Comparison of ENCODE assay signal across 10 mouse cellular contexts in the genomic region with DNA sequence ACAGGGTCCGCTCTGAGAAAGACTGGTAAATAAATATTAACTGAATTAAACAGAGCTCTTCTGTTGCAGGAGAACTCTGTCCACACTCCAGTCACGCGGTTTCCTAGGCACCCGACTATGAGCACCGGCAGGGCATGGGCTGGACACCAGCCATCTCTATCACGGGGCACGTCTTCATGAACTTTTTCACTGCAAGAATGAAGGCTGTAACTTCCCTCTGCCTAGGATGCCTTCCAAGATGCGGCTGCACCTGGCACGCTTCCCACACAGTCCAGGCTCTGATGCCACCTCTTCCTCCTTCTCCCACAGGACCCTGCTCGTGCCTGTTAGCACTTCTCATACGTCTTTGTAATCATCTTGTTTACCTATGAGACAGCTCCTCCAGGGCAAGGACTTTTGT. TPM values are rescaled to one million over a fixed set of nuclear protein-coding genes. Genes with fewer than 3 reads are reported as not detected.
DNase-seq lines count a peak whose midpoint lies in the region; ATAC-seq and TF ChIP-seq lines count a peak whose summit lies in the region.
"Had no signal": no experiment of that assay in that cellular context is flagged by ENCODE, and none has a peak within 500 bp of the region (broad histone marks: within the 10 kb centered on the region; RNA-seq: fewer than 3 reads in every experiment).

No protein-coding gene starts in this region.

- ATAC-seq in hindbrain, embryonic 12.5 days (ENCODE audit: low FRiP score): peak; percentile 29; the same call in 1 of the 2 replicates
- no peak for ATAC-seq in hindbrain, embryonic 11.5 days (ENCODE audit: low FRiP score)
- peak; percentile 42 for ATAC-seq in granulocyte monocyte progenitor cell, adult 5-6 weeks (replicated peaks; ENCODE audit: poor library complexity, severe bottlenecking)
- 0 out of 2 replicates have a peak, but pooled peaks have one; percentile 41 for ATAC-seq in midbrain, postnatal 0 days (ENCODE audit: low FRiP score)

- H3K9me3 ChIP-seq in hindbrain, embryonic 12.5 days (replicated peaks): no peaks in the 10 kb centered on the region
- H3K9me3 ChIP-seq in hindbrain, embryonic 11.5 days (ENCODE audit: control insufficient read depth, low read length): no peaks in the 10 kb centered on the region
- no peaks in the 10 kb centered on the region for H3K9me3 ChIP-seq in midbrain, postnatal 0 days (ENCODE audit: low read length)

- no peak for DNase-seq in hindbrain, embryonic 11.5 days (ENCODE audit: low spot score)
- peak; percentile 67 for DNase-seq in adrenal gland, adult 2 months
- DNase-seq in kidney, adult 2 months: peak; percentile 98
- peak; percentile 57 for DNase-seq in midbrain, postnatal 0 days (ENCODE audit: low spot score)
- no peak for DNase-seq in spleen, postnatal 4 days (ENCODE audit: low spot score in 2 of 2)
- DNase-seq in embryo, embryonic 10 days (ENCODE audit: low spot score): no peak

- no peaks in the 10 kb centered on the region for H3K27me3 ChIP-seq in hindbrain, embryonic 12.5 days
- H3K27me3 ChIP-seq in hindbrain, embryonic 11.5 days (ENCODE audit: control insufficient read depth, insufficient read depth, low read length): no peaks in the 10 kb centered on the region
- no peaks in the 10 kb centered on the region for H3K27me3 ChIP-seq in kidney, adult 2 months (replicated peaks; ENCODE audit: control insufficient read depth, insufficient read depth, low read length)
- H3K27me3 ChIP-seq in midbrain, postnatal 0 days (ENCODE audit: insufficient read depth, low read length): no peaks in the 10 kb centered on the region

- H3K4me2 ChIP-seq in hindbrain, embryonic 12.5 days (replicated peaks): no peak overlapping the region
- no peak overlapping the region for H3K4me2 ChIP-seq in hindbrain, embryonic 11.5 days (replicated peaks; ENCODE audit: low read depth, low read length)
- no peak overlapping the region for H3K4me2 ChIP-seq in midbrain, postnatal 0 days (ENCODE audit: low read depth, low read length, poor library complexity, severe bottlenecking)

- 70% methylated on average over 11 of the region's 11 CpGs for WGBS in hindbrain, embryonic 12.5 days
- WGBS in hindbrain, embryonic 11.5 days: 86% methylated on average over 11 of the region's 11 CpGs
- WGBS in kidney, adult 2 months: 18% methylated on average over 11 of the region's 11 CpGs
- 51% methylated on average over 11 of the region's 11 CpGs for WGBS in midbrain, postnatal 0 days

- H3K36me3 ChIP-seq in hindbrain, embryonic 12.5 days: no peaks in the 10 kb centered on the region
- no peaks in the 10 kb centered on the region for H3K36me3 ChIP-seq in hindbrain, embryonic 11.5 days (ENCODE audit: control insufficient read depth, insufficient read depth, low read length)
- H3K36me3 ChIP-seq in kidney, adult 2 months (ENCODE audit: control insufficient read depth, insufficient read depth, low read length): no peaks in the 10 kb centered on the region
- no peaks in the 10 kb centered on the region for H3K36me3 ChIP-seq in midbrain, postnatal 0 days (ENCODE audit: insufficient read depth, low read length)

- TF ChIP-seq POLR2A in kidney, adult 2 months (IDR thresholded peaks at IDR 0.05; ENCODE audit: low read depth, low read length): peak; percentile 15

- no peak for TF ChIP-seq CTCF in kidney, adult 2 months (conservative IDR thresholded peaks at IDR 0.05; ENCODE audit: insufficient read depth, insufficient read length, low read depth, low read length)
- no peak for TF ChIP-seq CTCF in midbrain, postnatal 0 days (IDR thresholded peaks at IDR 0.05)

- H3K4me3 ChIP-seq in hindbrain, embryonic 12.5 days: no peak overlapping the region
- H3K4me3 ChIP-seq in hindbrain, embryonic 11.5 days (ENCODE audit: low read depth, low read length): no peak overlapping the region
- no peak overlapping the region for H3K4me3 ChIP-seq in kidney, adult 2 months (ENCODE audit: insufficient read depth, low read depth, low read length)
- no peak overlapping the region for H3K4me3 ChIP-seq in midbrain, postnatal 0 days (ENCODE audit: low read depth, low read length)
- H3K4me3 ChIP-seq: erythroblast, embryonic 14.5 days; megakaryocyte, embryonic 14.5 days had no signal

- H3K4me1 ChIP-seq in hindbrain, embryonic 12.5 days: peaks cover 37% of the 10 kb centered on the region
- H3K4me1 ChIP-seq in hindbrain, embryonic 11.5 days (replicated peaks; ENCODE audit: control insufficient read depth, insufficient read depth, low read length): no peaks in the 10 kb centered on the region
- H3K4me1 ChIP-seq in kidney, adult 2 months (ENCODE audit: control insufficient read depth, insufficient read depth, low read length): peaks cover 54% of the 10 kb centered on the region
- H3K4me1 ChIP-seq in midbrain, postnatal 0 days (ENCODE audit: insufficient read depth, low read length): peaks cover 27% of the 10 kb centered on the region; the same call in 1 of the 2 replicates

- H3K27ac ChIP-seq in hindbrain, embryonic 12.5 days: peak overlapping the region; percentile 19; the same call in 1 of the 2 replicates
- no peak overlapping the region for H3K27ac ChIP-seq in hindbrain, embryonic 11.5 days (ENCODE audit: low read depth, low read length)
- H3K27ac ChIP-seq in kidney, adult 2 months (ENCODE audit: insufficient read depth, low read depth, low read length): peak overlapping the region; percentile 94
- H3K27ac ChIP-seq in midbrain, postnatal 0 days (ENCODE audit: low read depth, low read length): no peak overlapping the region

- H3K9ac ChIP-seq in hindbrain, embryonic 12.5 days: no peak overlapping the region
- no peak overlapping the region for H3K9ac ChIP-seq in hindbrain, embryonic 11.5 days (ENCODE audit: low read depth, low read length)
- no peak overlapping the region for H3K9ac ChIP-seq in midbrain, postnatal 0 days (replicated peaks; ENCODE audit: low read length, poor library complexity, severe bottlenecking)

RNA-seq across cellular contexts. Expression of a gene that starts 26.0 kb away (rescaled TPM):
- polyA plus RNA-seq in hindbrain, embryonic 12.5 days (2016; fragmentation: Nextera tagmentation; extraction: Ambion mirVana): 101 and 106 TPM in 2 replicates
- polyA plus RNA-seq in hindbrain, embryonic 11.5 days (2014; fragmentation: Nextera tagmentation; extraction: Ambion mirVana): 82.7 and 97.2 TPM in 2 replicates
- total RNA-seq in adrenal gland, adult 2 months (2021): 100 to 1,000 TPM; 116 to 123 TPM
- polyA plus RNA-seq in adrenal gland, adult 2 months (2012; rRNA removed): 13.4 and 17.7 TPM in 2 replicates
- total RNA-seq in granulocyte monocyte progenitor cell, adult 5-6 weeks (2014; fragmentation: Nextera tagmentation): 3.7 and 7.9 TPM in 2 replicates
- 0.15 and 7.4 TPM in 2 replicates for total RNA-seq in granulocyte monocyte progenitor cell, adult 5-6 weeks (2017)
- polyA plus RNA-seq in kidney, adult 2 months (2012; rRNA removed): 43.5 and 52.5 TPM in 2 replicates
- total RNA-seq in midbrain, postnatal 0 days (2014; rRNA removed): 53.1 and 74.1 TPM in 2 replicates
- polyA plus RNA-seq in midbrain, postnatal 0 days (2015; fragmentation: Nextera tagmentation; extraction: Ambion mirVana): 55.6 and 60.4 TPM in 2 replicates

Comparison
In these comparisons a context has a peak if more than half of its experiments do, and no peak if none do; other contexts are left out.
1. H3K27ac ChIP-seq: peak in hindbrain, embryonic 12.5 days (single experiment) and kidney, adult 2 months (single experiment); none in hindbrain, embryonic 11.5 days (single experiment) and midbrain, postnatal 0 days (single experiment).
2. DNase-seq: peak in adrenal gland, adult 2 months (single experiment), kidney, adult 2 months (single experiment) and midbrain, postnatal 0 days (single experiment); none in hindbrain, embryonic 11.5 days (single experiment), spleen, postnatal 4 days (0 of 2) and embryo, embryonic 10 days (single experiment).